Mouse (Mus musculus) intestine, embryonic 15.5 days (tissue): ENCODE data around the gene Nxpe3. TPM values are rescaled to one million over a fixed set of nuclear protein-coding genes. Genes with fewer than 3 reads are reported as not detected.
A peak's percentile ranks its signal among the peaks of the same experiment; 100 is the strongest.

Experiments used
- ATAC-seq: fragments of 200-750 bp; cut with Nextera tagmentation; 2 replicates; pipeline ENCODE4 v1.8.0; 2017; ENCODE audit warnings: moderate TSS enrichment, moderate library complexity
- H3K27ac ChIP-seq: fragments of 300-500 bp; sonication (generic); 2 replicates; pipeline ENCODE4 v1.5.1; 2015; ENCODE audit warnings: mild to moderate bottlenecking, inconsistent platforms
- H3K27me3 ChIP-seq: fragments of 300-500 bp; sonication (generic); replicated peaks from 2 replicates; pipeline ENCODE4 v1.6.1; 2015; ENCODE audit warnings: inconsistent platforms
- H3K36me3 ChIP-seq: fragments of 300-500 bp; sonication (generic); 2 replicates; pipeline ENCODE4 v1.6.1; 2015; ENCODE audit warnings: inconsistent platforms
- H3K4me1 ChIP-seq: fragments of 300-500 bp; sonication (generic); replicated peaks from 2 replicates; pipeline ENCODE4 v1.6.1; 2015; ENCODE audit warnings: inconsistent platforms
- H3K4me2 ChIP-seq: fragments of 300-500 bp; sonication (generic); replicated peaks from 2 replicates; pipeline ENCODE4 v1.6.1; 2015; ENCODE audit warnings: mild to moderate bottlenecking, inconsistent platforms
- H3K4me3 ChIP-seq: fragments of 300-500 bp; sonication (generic); replicated peaks from 2 replicates; pipeline ENCODE4 v1.5.1; 2015; ENCODE audit warnings: inconsistent platforms
- H3K9ac ChIP-seq: fragments of 300-500 bp; sonication (generic); 2 replicates; pipeline ENCODE4 v1.6.1; 2015; ENCODE audit warnings: inconsistent platforms
- H3K9me3 ChIP-seq: fragments of 300-500 bp; sonication (generic); 2 replicates; pipeline ENCODE4 v1.6.1; 2016; ENCODE audit warnings: inconsistent platforms
- WGBS: fragments of 180-500 bp; shearing (Covaris S2); methylation state at CpG from one replicate; pipeline ENCODE4 v1.1.7; 2015; 5-methylcytosine and 5-hydroxymethylcytosine counted together
- polyA plus RNA-seq: library from polyadenylated mRNA; unstranded; fragments of >200 nt; fragmentation: Nextera tagmentation; extraction: Ambion mirVana; gene quantifications from 2 replicates; pipeline ENCODE4 v1.2.1, GENCODE M21; 2015

Gene Nxpe3
- polyA plus RNA-seq, 1 experiment from 2014 or later = 1.5 TPM

- 0 out of 2 replicates have a peak overlapping the region, but pooled peaks have one; percentile 19 for H3K4me2 ChIP-seq
Measured at GRCm38 (mm10) chr16:55815466-55815865, 79.6 kb downstream of the Nxpe3 start.

GRCm38 (mm10) chr16:55814686-55815085 lies 80.4 kb downstream of the Nxpe3 start:
- no peaks in the 10 kb centered on the region for H3K9me3 ChIP-seq
- 87% methylated on average over 6 of the region's 6 CpGs for WGBS
- no peak overlapping the region for H3K27ac ChIP-seq
- H3K9ac ChIP-seq = no peak overlapping the region
- H3K4me1 ChIP-seq = 0 out of 2 replicates have a peak, but pooled peaks cover 3% of the 10 kb centered on the region
- H3K4me3 ChIP-seq = no peak overlapping the region
- H3K4me2 ChIP-seq = no peak overlapping the region
- H3K27me3 ChIP-seq = no peaks in the 10 kb centered on the region
- ATAC-seq = no peak
- H3K36me3 ChIP-seq = peaks cover 33% of the 10 kb centered on the region

More at GRCm38 (mm10) chr16:55815466-55815865, 79.6 kb downstream of the Nxpe3 start:
- H3K27ac ChIP-seq = peak overlapping the region; percentile 42
- 83% methylated on average over 14 of the region's 14 CpGs for WGBS
- no peak overlapping the region for H3K9ac ChIP-seq
- ATAC-seq = no peak
- H3K36me3 ChIP-seq = peaks cover 31% of the 10 kb centered on the region
- no peaks in the 10 kb centered on the region for H3K27me3 ChIP-seq
- H3K9me3 ChIP-seq = no peaks in the 10 kb centered on the region
- no peak overlapping the region for H3K4me3 ChIP-seq
- 0 out of 2 replicates have a peak, but pooled peaks cover 3% of the 10 kb centered on the region for H3K4me1 ChIP-seq

GRCm38 (mm10) chr16:55813916-55814315 lies 81.2 kb downstream of the Nxpe3 start:
- no peak overlapping the region for H3K4me3 ChIP-seq
- ATAC-seq = no peak
- H3K4me2 ChIP-seq = no peak overlapping the region
- no peak overlapping the region for H3K9ac ChIP-seq
- no peaks in the 10 kb centered on the region for H3K27me3 ChIP-seq
- H3K9me3 ChIP-seq = no peaks in the 10 kb centered on the region
- no peak overlapping the region for H3K27ac ChIP-seq
- WGBS = 90% methylated on average over 15 of the region's 15 CpGs
- H3K4me1 ChIP-seq = no peaks in the 10 kb centered on the region
- peaks cover 33% of the 10 kb centered on the region for H3K36me3 ChIP-seq

DNA sequence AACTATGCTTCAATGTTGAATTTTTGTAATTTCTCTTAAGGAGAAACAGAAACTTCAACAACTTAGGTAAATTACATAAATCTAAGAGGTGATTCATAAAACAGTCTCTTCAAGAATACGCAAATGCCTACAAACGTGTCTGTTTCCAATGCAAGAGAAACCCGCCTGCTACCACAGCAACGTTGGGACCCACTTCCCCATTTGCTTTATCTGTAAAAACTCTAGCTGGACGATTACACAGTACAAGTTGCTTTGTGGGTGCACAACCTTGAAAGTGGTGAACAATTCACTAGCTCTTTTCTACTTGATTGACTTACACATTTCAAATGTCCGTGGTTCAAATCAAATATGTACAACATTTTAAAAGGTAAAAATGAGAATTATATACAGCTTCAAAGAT lies 83.3 kb downstream of the Nxpe3 start:
- H3K9ac ChIP-seq = no peak overlapping the region
- no peak overlapping the region for H3K4me3 ChIP-seq
- no peaks in the 10 kb centered on the region for H3K4me1 ChIP-seq
- peaks cover 27% of the 10 kb centered on the region for H3K36me3 ChIP-seq
- no peak overlapping the region for H3K27ac ChIP-seq
- no peak overlapping the region for H3K4me2 ChIP-seq
- H3K27me3 ChIP-seq = no peaks in the 10 kb centered on the region
- WGBS = 78% methylated on average over 6 of the region's 6 CpGs
- ATAC-seq = no peak
- no peaks in the 10 kb centered on the region for H3K9me3 ChIP-seq

GRCm38 (mm10) chr16:55809779-55810514 lies 85.1 kb downstream of the Nxpe3 start:
- Histone ChIP-seq H3K9me3 (no peaks in the 10 kb centered on the region), H3K9ac (no peak overlapping the region), H3K4me3 (no peak overlapping the region), H3K4me1 (no peaks in the 10 kb centered on the region), H3K27me3 (no peaks in the 10 kb centered on the region), H3K27ac (no peak overlapping the region), H3K4me2 (no peak overlapping the region), H3K36me3 (peaks cover 17% of the 10 kb centered on the region)
- ATAC-seq = peak; percentile 15
- 94% methylated on average over 9 of the region's 9 CpGs for WGBS

DNA sequence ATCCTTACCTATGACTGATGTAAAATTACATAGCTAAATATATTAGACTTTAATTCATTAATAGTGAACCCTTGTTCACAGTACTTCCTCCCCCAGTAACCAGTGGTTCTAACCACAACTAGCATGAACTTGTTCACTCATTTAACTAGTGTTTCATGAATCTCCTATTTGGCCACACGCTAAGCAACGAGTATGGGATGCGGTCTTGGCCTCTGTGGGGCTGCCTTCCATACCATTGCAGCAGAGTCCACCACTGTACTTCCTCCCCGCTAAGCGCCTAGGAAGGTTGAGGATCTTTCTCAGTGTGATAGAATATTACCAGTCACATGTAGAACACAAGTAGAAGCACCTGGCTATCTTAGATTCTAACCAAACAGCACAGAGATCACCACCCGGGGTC lies 85.7 kb downstream of the Nxpe3 start:
- Histone ChIP-seq H3K4me1 (no peaks in the 10 kb centered on the region), H3K4me3 (no peak overlapping the region), H3K9ac (no peak overlapping the region), H3K27ac (no peak overlapping the region), H3K4me2 (no peak overlapping the region), H3K9me3 (no peaks in the 10 kb centered on the region), H3K27me3 (no peaks in the 10 kb centered on the region), H3K36me3 (peaks cover 14% of the 10 kb centered on the region)
- ATAC-seq = no peak
- 95% methylated on average over 6 of the region's 6 CpGs for WGBS

DNA sequence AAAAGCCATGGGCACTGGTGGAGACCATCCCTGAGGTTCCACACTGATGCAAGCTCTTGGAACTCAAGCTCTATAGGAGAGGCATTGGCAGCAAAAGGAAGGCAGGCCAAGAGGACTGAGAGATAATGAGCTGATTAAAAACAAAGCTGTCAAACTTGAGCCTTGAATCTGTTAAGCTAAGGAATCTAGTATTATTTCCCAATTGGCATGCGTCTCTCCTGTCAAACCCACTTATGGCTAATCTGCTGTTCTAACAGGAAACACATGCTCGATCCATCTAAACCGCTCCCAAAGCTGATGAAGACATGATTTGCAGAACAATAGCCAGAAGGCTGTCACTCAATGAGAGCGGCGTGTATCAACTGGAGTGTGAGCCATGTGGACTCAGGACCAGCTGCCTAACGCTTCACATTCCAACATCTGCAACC lies 87.6 kb downstream of the Nxpe3 start:
- WGBS = 71% methylated on average over 6 of the region's 6 CpGs
- Histone ChIP-seq H3K9ac (no peak overlapping the region), H3K9me3 (no peaks in the 10 kb centered on the region), H3K4me1 (no peaks in the 10 kb centered on the region), H3K4me3 (no peak overlapping the region), H3K27me3 (no peaks in the 10 kb centered on the region), H3K4me2 (no peak overlapping the region), H3K27ac (no peak overlapping the region), H3K36me3 (peaks cover 4% of the 10 kb centered on the region; the same call in 1 of the 2 replicates)
- no peak for ATAC-seq

DNA sequence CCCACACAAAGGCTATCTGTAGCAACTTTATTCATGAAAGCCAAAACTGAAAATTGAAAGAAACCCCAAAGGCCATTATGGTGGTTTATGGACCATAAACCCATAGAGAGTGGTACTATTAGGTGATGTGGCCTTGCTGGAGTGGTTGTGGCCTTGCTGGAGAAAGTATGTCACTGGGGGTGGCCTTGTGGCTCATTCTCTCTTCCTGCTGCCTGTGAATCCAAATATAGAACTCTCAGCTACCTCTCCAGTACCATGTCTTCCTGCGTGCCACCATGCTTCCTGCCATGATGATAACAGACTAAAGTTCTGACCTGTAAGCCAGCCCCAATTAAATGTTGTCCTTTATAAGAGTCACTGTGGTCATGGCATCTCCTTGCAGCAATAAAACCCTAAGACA lies 90.3 kb downstream of the Nxpe3 start:
- H3K4me3 ChIP-seq = no peak overlapping the region
- H3K4me1 ChIP-seq = no peaks in the 10 kb centered on the region
- no peaks in the 10 kb centered on the region for H3K27me3 ChIP-seq
- H3K27ac ChIP-seq = no peak overlapping the region
- no peak for ATAC-seq
- no peak overlapping the region for H3K4me2 ChIP-seq
- no peaks in the 10 kb centered on the region for H3K36me3 ChIP-seq
- no peak overlapping the region for H3K9ac ChIP-seq
- 85% methylated on average over 1 of the region's 1 CpGs for WGBS
- H3K9me3 ChIP-seq = no peaks in the 10 kb centered on the region

DNA sequence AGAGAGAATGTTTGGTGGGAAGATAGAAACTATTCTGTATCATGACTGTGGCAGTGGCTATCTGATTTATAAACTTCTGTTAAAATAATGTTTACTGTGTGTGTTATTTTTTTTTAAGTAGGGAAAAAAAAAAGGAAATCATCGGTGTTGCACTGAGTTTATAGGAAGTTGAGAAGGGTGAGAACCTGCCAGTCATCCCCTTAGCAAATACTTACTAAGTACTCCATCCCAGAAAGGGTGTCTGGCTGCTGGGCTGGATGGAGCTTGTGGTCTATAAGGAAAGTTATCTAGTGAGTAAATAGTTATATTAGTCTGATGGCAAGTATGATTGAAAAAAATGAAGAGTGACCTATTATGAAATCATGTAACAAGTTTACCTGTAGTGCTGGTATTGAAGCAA lies 93.5 kb downstream of the Nxpe3 start:
- no peaks in the 10 kb centered on the region for H3K36me3 ChIP-seq
- 77% methylated on average over 1 of the region's 1 CpGs for WGBS
- no peak for ATAC-seq
- H3K4me1 ChIP-seq = no peaks in the 10 kb centered on the region
- H3K9me3 ChIP-seq = no peaks in the 10 kb centered on the region
- no peak overlapping the region for H3K4me3 ChIP-seq
- no peak overlapping the region for H3K9ac ChIP-seq
- no peak overlapping the region for H3K27ac ChIP-seq
- no peaks in the 10 kb centered on the region for H3K27me3 ChIP-seq
- no peak overlapping the region for H3K4me2 ChIP-seq

DNA sequence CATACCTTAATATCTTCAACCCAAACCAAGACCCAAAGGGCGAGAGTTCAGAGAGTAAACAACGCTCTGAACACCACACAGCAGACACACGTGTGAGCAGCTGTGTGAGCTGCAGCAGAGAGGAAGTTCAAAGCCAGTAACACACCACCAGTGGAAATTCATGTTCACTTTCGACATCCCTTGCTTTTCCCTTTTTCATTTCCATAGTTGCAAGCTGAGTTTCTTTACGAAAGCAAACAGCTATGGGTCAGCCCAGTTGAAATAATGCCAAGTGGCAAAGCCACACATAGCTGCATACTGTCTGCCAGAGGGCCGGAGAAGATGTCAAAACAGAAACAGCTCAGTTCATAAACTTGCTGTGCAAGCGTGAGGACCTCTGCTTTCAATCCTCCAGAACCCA lies 96.2 kb downstream of the Nxpe3 start:
- H3K27ac ChIP-seq = no peak overlapping the region
- no peaks in the 10 kb centered on the region for H3K36me3 ChIP-seq
- H3K27me3 ChIP-seq = no peaks in the 10 kb centered on the region
- no peak overlapping the region for H3K9ac ChIP-seq
- no peak for ATAC-seq
- 51% methylated on average over 7 of the region's 7 CpGs for whole genome bisulfite sequencing
- H3K4me3 ChIP-seq = no peak overlapping the region
- no peaks in the 10 kb centered on the region for H3K9me3 ChIP-seq
- no peaks in the 10 kb centered on the region for H3K4me1 ChIP-seq
- no peak overlapping the region for H3K4me2 ChIP-seq

DNA sequence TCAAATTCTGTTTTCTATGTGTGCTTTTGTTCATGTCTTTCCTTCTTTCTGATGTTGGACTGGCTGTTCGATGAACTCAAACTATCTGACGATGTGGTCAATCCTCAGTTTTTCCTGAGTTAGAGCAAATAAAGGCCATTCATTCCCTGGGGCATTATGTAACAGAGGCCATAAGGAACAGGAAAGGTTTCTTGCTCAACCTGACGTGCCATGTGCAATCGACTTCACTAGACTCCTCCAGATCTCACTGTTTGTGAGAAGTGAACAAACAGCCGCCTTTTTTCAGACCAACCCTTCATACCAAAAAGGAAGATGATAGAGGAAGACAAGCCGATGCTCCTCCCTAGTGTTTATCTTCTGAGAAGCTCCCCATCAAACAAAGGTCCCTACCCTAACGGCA lies 104.8 kb downstream of the Nxpe3 start:
- Histone ChIP-seq H3K4me3 (no peak overlapping the region), H3K27ac (no peak overlapping the region), H3K4me1 (no peaks in the 10 kb centered on the region), H3K9me3 (no peaks in the 10 kb centered on the region), H3K9ac (no peak overlapping the region), H3K27me3 (no peaks in the 10 kb centered on the region), H3K4me2 (no peak overlapping the region), H3K36me3 (no peaks in the 10 kb centered on the region)
- ATAC-seq = no peak
- WGBS = 82% methylated on average over 7 of the region's 7 CpGs
